Mouse (Mus musculus): ENCODE measurements around the gene Hdhd3.
A peak's percentile ranks its signal among the peaks of the same experiment; 100 is the strongest.
"Not testable (repeated sequence)": the region's sequence is repeated elsewhere in the genome, so short reads cannot be mapped to it uniquely, and the experiment has no call there.

Hdhd3 gene

GRCm38 (mm10) chr4:62509946-62510345, 6.7 kb upstream of the Hdhd3 start:
- DNase-seq = no peak

- DNase-seq = no peak
Measured at GRCm38 (mm10) chr4:62508839-62509238, 5.6 kb upstream of the Hdhd3 start.

GRCm38 (mm10) chr4:62506798-62507197, 3.5 kb upstream of the Hdhd3 start:
- DNase-seq = peak; percentile 60

- DNase-seq = no peak
Measured at GRCm38 (mm10) chr4:62505991-62506390, 2.7 kb upstream of the Hdhd3 start.

GRCm38 (mm10) chr4:62502969-62503368, 298 bp downstream of the Hdhd3 start:
- DNase-seq = no peak

- DNase-seq = peak; percentile 91
Measured at GRCm38 (mm10) chr4:62501964-62502732, 1.1 kb downstream of the Hdhd3 start.

- DNase-seq = no peak
Measured at GRCm38 (mm10) chr4:62501534-62501933, 1.7 kb downstream of the Hdhd3 start.

GRCm38 (mm10) chr4:62500799-62501198, 2.5 kb downstream of the Hdhd3 start:
- DNase-seq = no peak

- DNase-seq = no peak
Measured at GRCm38 (mm10) chr4:62496815-62497214, 6.5 kb downstream of the Hdhd3 start.

GRCm38 (mm10) chr4:62495946-62496345, 7.3 kb downstream of the Hdhd3 start:
- DNase-seq = no peak

GRCm38 (mm10) chr4:62494230-62494629, 9.0 kb downstream of the Hdhd3 start:
- DNase-seq = no peak

- no peak for DNase-seq
Measured at GRCm38 (mm10) chr4:62492682-62493081, 10.6 kb downstream of the Hdhd3 start.

- no peak for DNase-seq
Measured at GRCm38 (mm10) chr4:62487914-62488313, 15.4 kb downstream of the Hdhd3 start.

GRCm38 (mm10) chr4:62487172-62487571, 16.1 kb downstream of the Hdhd3 start:
- no peak for DNase-seq

- no peak for DNase-seq
Measured at GRCm38 (mm10) chr4:62486162-62486696, 17.0 kb downstream of the Hdhd3 start.

GRCm38 (mm10) chr4:62485450-62486161, 17.7 kb downstream of the Hdhd3 start:
- peak; percentile 65 for DNase-seq

- no peak for DNase-seq
Measured at GRCm38 (mm10) chr4:62484928-62485327, 18.3 kb downstream of the Hdhd3 start.

GRCm38 (mm10) chr4:62480709-62481605, 22.3 kb downstream of the Hdhd3 start:
- DNase-seq = no peak

- peak; percentile 58 for DNase-seq
Measured at GRCm38 (mm10) chr4:62479937-62480708, 23.1 kb downstream of the Hdhd3 start, which contains the start of gene Bspry. Gene Bspry, plus strand, starts transcription at chr4:62480053.

GRCm38 (mm10) chr4:62479593-62479936, 23.7 kb downstream of the Hdhd3 start:
- DNase-seq = not testable (repeated sequence)

- no peak for DNase-seq
Measured at GRCm38 (mm10) chr4:62477542-62478244, 25.6 kb downstream of the Hdhd3 start.
